Mouse (Mus musculus) left cerebral cortex, adult 2 months (tissue): ENCODE data around the gene Elmo1. TPM values are rescaled to one million over a fixed set of nuclear protein-coding genes. Genes with fewer than 3 reads are reported as not detected.

Source experiments
- DNase-seq, 2 experiments: peaks; one replicate each; pipeline ENCODE4 v3.0.0; 2021 to 2022; ENCODE audit warnings: low spot score in 2 of 2, mixed read lengths in 1 of 2; ENCODE audit errors: extremely low spot score in 1 of 2
- H3K27ac ChIP-seq: fragments of 200-600 bp; 2 replicates; pipeline ENCODE4 v1.8.1; 2022
- H3K4me3 ChIP-seq: fragments of 200-600 bp; 2 replicates; pipeline ENCODE4 v1.8.1; 2022
- CTCF ChIP-seq: fragments of 200-600 bp; IDR thresholded peaks from 2 replicates; pipeline ENCODE4 v1.8.1; 2022; ENCODE audit warnings: antibody characterized with exemption, mild to moderate bottlenecking, moderate library complexity
- intact Hi-C: fragments of 180-260 bp; cut with DNase I; formaldehyde crosslinking; loops from one replicate; pipeline ENCODE4 v1.15.1; 2025
- total RNA-seq, 2 experiments: library from RNA; stranded (reverse); gene quantifications; 2 replicates each; pipeline ENCODE4 v1.2.3; 2021

The Elmo1 gene
- total RNA-seq, 2 experiments from 2014 or later, result 62.8 to 79.1 TPM

GRCm38 (mm10) chr13:20146848-20147247, 56.5 kb downstream of the Elmo1 start:
- TF ChIP-seq CTCF, result no peak
- H3K27ac ChIP-seq, result no peak overlapping the region
- DNase-seq, result no peak
- intact Hi-C loops, result no loop called here
- H3K4me3 ChIP-seq, result no peak overlapping the region

- DNase-seq, result no peak
- intact Hi-C loops, result no loop called here
- Histone ChIP-seq H3K27ac (no peak overlapping the region), H3K4me3 (no peak overlapping the region)
- no peak for TF ChIP-seq CTCF
These were observed 57.3 kb downstream of the Elmo1 start for GRCm38 (mm10) chr13:20147736-20148135.

GRCm38 (mm10) chr13:20150130-20150835, 59.9 kb downstream of the Elmo1 start:
- no peak for TF ChIP-seq CTCF
- no peak for DNase-seq

GRCm38 (mm10) chr13:20151302-20151978, 61.0 kb downstream of the Elmo1 start:
- no peak for TF ChIP-seq CTCF
- intact Hi-C loops, result no loop called here
- Histone ChIP-seq H3K27ac (no peak overlapping the region), H3K4me3 (no peak overlapping the region)
- DNase-seq, result no peak

More at GRCm38 (mm10) chr13:20150130-20150835, 59.9 kb downstream of the Elmo1 start:
- Histone ChIP-seq H3K27ac (no peak overlapping the region), H3K4me3 (no peak overlapping the region)
- intact Hi-C loops, result no loop called here

GRCm38 (mm10) chr13:20157059-20157458, 66.7 kb downstream of the Elmo1 start:
- intact Hi-C loops, result no loop called here
- no peak for TF ChIP-seq CTCF
- no peak overlapping the region for H3K27ac ChIP-seq
- H3K4me3 ChIP-seq, result no peak overlapping the region
- no peak for DNase-seq

- no peak for TF ChIP-seq CTCF
- Histone ChIP-seq H3K27ac (no peak overlapping the region), H3K4me3 (no peak overlapping the region)
- no peak for DNase-seq
- intact Hi-C loops, result no loop called here
These were observed 67.1 kb downstream of the Elmo1 start for GRCm38 (mm10) chr13:20157529-20157928.

GRCm38 (mm10) chr13:20163339-20163954, 73.1 kb downstream of the Elmo1 start:
- DNase-seq, result no peak
- H3K4me3 ChIP-seq, result no peak overlapping the region
- no peak overlapping the region for H3K27ac ChIP-seq
- TF ChIP-seq CTCF, result no peak
- intact Hi-C loops, result no loop called here

GRCm38 (mm10) chr13:20164837-20165236, 74.4 kb downstream of the Elmo1 start:
- TF ChIP-seq CTCF, result no peak
- H3K4me3 ChIP-seq, result no peak overlapping the region
- intact Hi-C loops, result no loop called here
- no peak for DNase-seq
- no peak overlapping the region for H3K27ac ChIP-seq

GRCm38 (mm10) chr13:20173987-20174654, 83.7 kb downstream of the Elmo1 start:
- Histone ChIP-seq H3K4me3 (no peak overlapping the region), H3K27ac (0 out of 2 replicates have a peak overlapping the region, but pooled peaks have one; percentile 40)
- no peak for DNase-seq
- TF ChIP-seq CTCF, result no peak
- intact Hi-C loops, result no loop called here

- intact Hi-C loops, result no loop called here
- H3K4me3 ChIP-seq, result no peak overlapping the region
- no peak for TF ChIP-seq CTCF
- H3K27ac ChIP-seq, result 0 out of 2 replicates have a peak overlapping the region, but pooled peaks have one; percentile 40
- DNase-seq, result no peak
These were observed 84.4 kb downstream of the Elmo1 start for GRCm38 (mm10) chr13:20174655-20175280.

- no peak overlapping the region for H3K27ac ChIP-seq
- DNase-seq, result no peak
- no peak overlapping the region for H3K4me3 ChIP-seq
- TF ChIP-seq CTCF, result no peak
- intact Hi-C loops, result loop anchor here (5.0 kb wide), 1 partner anchor 143 kb away; no protein-coding TSS in a partner anchor
These were observed 90.3 kb downstream of the Elmo1 start for GRCm38 (mm10) chr13:20180738-20181137.
